Mouse (Mus musculus): ENCODE measurements around the gene Dkk3. TPM values are rescaled to one million over a fixed set of nuclear protein-coding genes. Genes with fewer than 3 reads are reported as not detected.

The Dkk3 gene
- polyA plus RNA-seq, 1 experiment: 0.28 TPM

DNA sequence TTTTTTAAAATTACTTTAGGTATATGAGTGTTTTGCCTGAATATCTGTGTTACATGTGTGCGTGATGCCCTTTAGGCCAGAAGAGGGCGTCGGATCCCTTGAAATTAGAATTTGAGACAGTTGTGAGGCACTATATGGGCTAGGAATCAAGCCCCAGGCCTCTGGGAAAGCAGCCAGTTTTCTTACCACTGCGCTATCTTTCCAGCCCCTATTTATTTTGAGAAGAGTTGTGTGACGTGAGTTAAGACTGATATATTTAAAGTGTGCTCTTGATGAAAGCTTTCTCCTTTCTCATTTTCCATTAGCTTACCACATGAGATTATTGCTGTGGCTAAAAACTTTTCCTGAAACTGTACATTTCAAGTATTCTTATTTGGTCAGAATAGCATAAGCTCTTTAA is 84.0 kb downstream of the Dkk3 start:
- Histone ChIP-seq H3K27ac (ENCODE audit: control insufficient read depth, insufficient read depth, low read depth, low read length) (no peak overlapping the region), H3K4me3 (ENCODE audit: control insufficient read depth, low read depth, low read length) (no peak overlapping the region), H3K4me1 (ENCODE audit: control insufficient read depth, insufficient read depth, low read length) (no peaks in the 10 kb centered on the region), H3K36me3 (ENCODE audit: control insufficient read depth, insufficient read depth, low read length) (peaks cover 2% of the 10 kb centered on the region; the same call in 1 of the 2 replicates), H3K27me3 (ENCODE audit: control insufficient read depth, insufficient read depth, low read length) (no peaks in the 10 kb centered on the region)
- no peak for TF ChIP-seq CTCF (IDR thresholded peaks at IDR 0.05; ENCODE audit: control insufficient read depth, insufficient read depth, insufficient replicate concordance, low read depth, low read length)
- no peak for TF ChIP-seq POLR2A (IDR thresholded peaks at IDR 0.05; ENCODE audit: control insufficient read depth, low read depth, low read length)

Other genes starting within 250 kb of the Dkk3 start
- 57.8 and 68.3 TPM in 2 replicates for gene Usp47, start 135.6 kb downstream of the Dkk3 start, polyA plus RNA-seq (2012; rRNA removed)
- 148 and 153 TPM in 2 replicates for gene Mical2, start 66.8 kb upstream of the Dkk3 start, polyA plus RNA-seq (2012; rRNA removed)

Measured in testis, adult 2 months (tissue).